Mouse (Mus musculus): ENCODE measurements around the gene Atf7. TPM values are rescaled to one million over a fixed set of nuclear protein-coding genes. Genes with fewer than 3 reads are reported as not detected.
A peak's percentile ranks its signal among the peaks of the same experiment; 100 is the strongest.

The Atf7 gene
- total RNA-seq, 1 experiment = 12.4 TPM

- Histone ChIP-seq H3K4me1 (ENCODE audit: control insufficient read depth in 2 of 2, insufficient read depth in 2 of 2, low read length in 2 of 2, poor library complexity in 1 of 2) (peaks cover 0 to 15% of the 10 kb centered on the region in 2 experiments; a peak in 3 of 4 replicates), H3K4me3 (ENCODE audit: insufficient read depth in 1 of 2, low read depth in 1 of 2, low read length in 2 of 2, poor library complexity in 1 of 2, severe bottlenecking in 1 of 2) (no peak overlapping the region), H3K27ac (ENCODE audit: insufficient read depth, low read depth, low read length, poor library complexity, severe bottlenecking) (no peak overlapping the region), H3K9me3 (ENCODE audit: control insufficient read depth, insufficient read depth, low read depth, low read length) (no peaks in the 10 kb centered on the region), H3K9ac (ENCODE audit: insufficient read depth, low read depth, low read length, poor library complexity, severe bottlenecking) (no peak overlapping the region), H3K36me3 (ENCODE audit: control insufficient read depth, insufficient read depth, low read length, poor library complexity, severe bottlenecking) (peaks cover 32% of the 10 kb centered on the region)
- TF ChIP-seq CHD2 (IDR thresholded peaks at IDR 0.05; ENCODE audit: low read depth, low read length) (no peak), ZNF384 (IDR thresholded peaks at IDR 0.05; ENCODE audit: low read depth, low read length) (peak; percentile 70), MAFK (IDR thresholded peaks at IDR 0.05; ENCODE audit: insufficient read depth, low read depth, low read length) (no peak), HCFC1 (IDR thresholded peaks at IDR 0.05; ENCODE audit: borderline replicate concordance, insufficient read depth, low read length) (no peak), ZC3H11A (IDR thresholded peaks at IDR 0.05; ENCODE audit: borderline replicate concordance, low read depth, low read length) (no peak)
- DNase-seq (ENCODE audit: low read depth, low spot score) = no peak
- in situ Hi-C loops (cut with MboI; ENCODE audit: low sequenced_read_pairs in 2 of 2, unreplicated experiment in 2 of 2) = no loop called here
These were observed 118.8 kb downstream of the Atf7 start for GRCm38 (mm10) chr15:102506464-102506830.

DNA sequence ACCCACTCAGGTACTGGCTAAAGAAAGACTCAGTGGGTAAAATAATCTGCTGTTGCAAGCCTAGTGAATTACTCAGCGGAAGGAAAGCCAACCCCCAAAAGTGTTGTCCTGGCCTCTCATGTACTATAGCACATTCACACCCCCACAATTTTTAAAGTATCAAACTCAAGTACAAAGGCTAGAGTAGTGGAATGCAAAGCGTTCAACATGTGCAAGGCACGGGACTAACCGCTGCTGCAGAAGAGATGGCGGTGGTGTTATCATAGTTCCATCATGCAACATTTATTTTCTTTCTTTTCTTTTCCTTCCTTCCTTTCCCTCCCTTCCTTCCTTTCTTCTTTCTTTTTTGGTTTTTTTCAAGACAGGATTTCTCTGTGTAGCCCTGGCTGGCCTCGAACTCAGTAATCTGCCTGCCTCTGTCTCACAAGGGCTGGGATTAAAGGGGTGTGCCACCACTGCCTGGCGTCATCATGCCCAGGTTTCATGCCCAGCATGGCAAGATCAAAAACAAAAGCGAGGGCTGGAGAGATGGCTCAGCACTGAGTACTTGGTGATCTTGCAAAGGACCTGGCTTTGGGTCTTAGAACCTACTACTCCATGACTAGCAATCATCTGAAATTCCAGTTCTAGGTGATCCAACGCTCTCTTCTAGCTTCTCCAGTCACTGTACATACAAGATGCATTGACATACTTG is 119.3 kb downstream of the Atf7 start:
- no peak for TF ChIP-seq ZNF384 (IDR thresholded peaks at IDR 0.05; ENCODE audit: low read depth, low read length)
- TF ChIP-seq CHD2 (IDR thresholded peaks at IDR 0.05; ENCODE audit: low read depth, low read length) = no peak
- no peak for TF ChIP-seq MAFK (IDR thresholded peaks at IDR 0.05; ENCODE audit: insufficient read depth, low read depth, low read length)
- no peak for TF ChIP-seq HCFC1 (IDR thresholded peaks at IDR 0.05; ENCODE audit: borderline replicate concordance, insufficient read depth, low read length)
- TF ChIP-seq ZC3H11A (IDR thresholded peaks at IDR 0.05; ENCODE audit: borderline replicate concordance, low read depth, low read length) = no peak
- no peak overlapping the region for H3K27ac ChIP-seq (ENCODE audit: insufficient read depth, low read depth, low read length, poor library complexity, severe bottlenecking)
- peaks cover 37% of the 10 kb centered on the region for H3K36me3 ChIP-seq (ENCODE audit: control insufficient read depth, insufficient read depth, low read length, poor library complexity, severe bottlenecking)
- in situ Hi-C loops (cut with MboI; ENCODE audit: low sequenced_read_pairs in 2 of 2, unreplicated experiment in 2 of 2) = no loop called here
- peaks cover 0 to 12% of the 10 kb centered on the region in 2 experiments; a peak in 3 of 4 replicates for H3K4me1 ChIP-seq (ENCODE audit: control insufficient read depth in 2 of 2, insufficient read depth in 2 of 2, low read length in 2 of 2, poor library complexity in 1 of 2)
- H3K9ac ChIP-seq (ENCODE audit: insufficient read depth, low read depth, low read length, poor library complexity, severe bottlenecking) = no peak overlapping the region
- no peak for DNase-seq (ENCODE audit: low read depth, low spot score)
- H3K9me3 ChIP-seq (ENCODE audit: control insufficient read depth, insufficient read depth, low read depth, low read length) = no peaks in the 10 kb centered on the region
- H3K4me3 ChIP-seq (ENCODE audit: insufficient read depth in 1 of 2, low read depth in 1 of 2, low read length in 2 of 2, poor library complexity in 1 of 2, severe bottlenecking in 1 of 2) = no peak overlapping the region

- Histone ChIP-seq H3K27ac (ENCODE audit: insufficient read depth, low read depth, low read length, poor library complexity, severe bottlenecking) (no peak overlapping the region), H3K9me3 (ENCODE audit: control insufficient read depth, insufficient read depth, low read depth, low read length) (no peaks in the 10 kb centered on the region), H3K9ac (ENCODE audit: insufficient read depth, low read depth, low read length, poor library complexity, severe bottlenecking) (no peak overlapping the region), H3K4me3 (ENCODE audit: insufficient read depth in 1 of 2, low read depth in 1 of 2, low read length in 2 of 2, poor library complexity in 1 of 2, severe bottlenecking in 1 of 2) (no peak overlapping the region), H3K36me3 (ENCODE audit: control insufficient read depth, insufficient read depth, low read length, poor library complexity, severe bottlenecking) (peaks cover 42% of the 10 kb centered on the region), H3K4me1 (ENCODE audit: control insufficient read depth in 2 of 2, insufficient read depth in 2 of 2, low read length in 2 of 2, poor library complexity in 1 of 2) (peaks cover 0 to 12% of the 10 kb centered on the region in 2 experiments; a peak in 3 of 4 replicates)
- DNase-seq (ENCODE audit: low read depth, low spot score) = no peak
- in situ Hi-C loops (cut with MboI; ENCODE audit: low sequenced_read_pairs in 2 of 2, unreplicated experiment in 2 of 2) = no loop called here
- TF ChIP-seq CHD2 (IDR thresholded peaks at IDR 0.05; ENCODE audit: low read depth, low read length) (no peak), HCFC1 (IDR thresholded peaks at IDR 0.05; ENCODE audit: borderline replicate concordance, insufficient read depth, low read length) (no peak), ZC3H11A (IDR thresholded peaks at IDR 0.05; ENCODE audit: borderline replicate concordance, low read depth, low read length) (no peak), ZNF384 (IDR thresholded peaks at IDR 0.05; ENCODE audit: low read depth, low read length) (no peak), MAFK (IDR thresholded peaks at IDR 0.05; ENCODE audit: insufficient read depth, low read depth, low read length) (no peak)
These were observed 120.0 kb downstream of the Atf7 start for GRCm38 (mm10) chr15:102505073-102505769.

DNA sequence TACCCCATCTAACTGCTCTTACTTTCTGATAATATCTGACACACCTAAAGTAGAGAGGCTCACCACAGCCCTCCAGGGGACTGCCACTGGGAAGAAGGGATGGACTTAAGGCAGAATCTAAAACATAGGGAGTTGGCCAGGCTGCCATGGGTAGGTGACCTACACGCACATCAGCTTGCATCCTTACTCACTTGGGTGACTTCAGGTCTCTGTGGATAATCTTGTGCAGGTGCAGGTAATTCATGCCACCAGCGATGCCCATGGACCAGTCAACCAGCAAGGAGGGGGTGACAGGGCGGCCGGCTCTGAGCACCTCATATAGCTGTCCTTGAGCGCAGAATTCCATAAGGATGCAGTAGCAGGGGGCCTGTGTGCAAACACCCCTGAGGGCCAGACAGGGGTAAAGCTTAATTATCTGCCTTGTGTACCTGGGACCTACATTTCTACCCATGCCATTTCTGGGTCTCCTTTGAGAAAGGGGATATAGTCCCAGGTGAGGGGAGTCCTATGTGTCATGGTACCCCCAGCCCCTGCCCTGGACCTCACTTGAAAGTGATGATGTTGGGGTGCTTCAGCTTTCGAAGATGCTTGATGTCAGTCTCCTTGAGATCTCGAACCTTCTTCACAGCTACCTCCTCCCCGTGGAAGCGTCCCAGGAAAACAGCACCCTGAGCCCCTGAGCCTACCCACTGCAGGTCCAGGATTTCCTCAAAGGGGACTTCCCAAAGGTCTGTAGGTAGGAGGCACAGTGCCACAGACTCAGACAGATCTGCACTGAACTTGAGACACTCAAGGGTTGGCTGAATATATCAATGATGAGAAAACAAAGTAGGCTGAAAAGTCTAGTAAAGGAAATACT is 121.1 kb downstream of the Atf7 start:
- Histone ChIP-seq H3K4me1 (ENCODE audit: control insufficient read depth in 2 of 2, insufficient read depth in 2 of 2, low read length in 2 of 2, poor library complexity in 1 of 2) (peaks cover 0 to 14% of the 10 kb centered on the region in 2 experiments; a peak in 3 of 4 replicates), H3K4me3 (ENCODE audit: insufficient read depth in 1 of 2, low read depth in 1 of 2, low read length in 2 of 2, poor library complexity in 1 of 2, severe bottlenecking in 1 of 2) (no peak overlapping the region), H3K9me3 (ENCODE audit: control insufficient read depth, insufficient read depth, low read depth, low read length) (no peaks in the 10 kb centered on the region), H3K9ac (ENCODE audit: insufficient read depth, low read depth, low read length, poor library complexity, severe bottlenecking) (no peak overlapping the region), H3K36me3 (ENCODE audit: control insufficient read depth, insufficient read depth, low read length, poor library complexity, severe bottlenecking) (peaks cover 45% of the 10 kb centered on the region), H3K27ac (ENCODE audit: insufficient read depth, low read depth, low read length, poor library complexity, severe bottlenecking) (no peak overlapping the region)
- in situ Hi-C loops (cut with MboI; ENCODE audit: low sequenced_read_pairs in 2 of 2, unreplicated experiment in 2 of 2) = no loop called here
- TF ChIP-seq ZC3H11A (IDR thresholded peaks at IDR 0.05; ENCODE audit: borderline replicate concordance, low read depth, low read length) (no peak), HCFC1 (IDR thresholded peaks at IDR 0.05; ENCODE audit: borderline replicate concordance, insufficient read depth, low read length) (no peak), CHD2 (IDR thresholded peaks at IDR 0.05; ENCODE audit: low read depth, low read length) (0 out of 2 replicates have a peak, but pooled peaks have one; percentile 20), ZNF384 (IDR thresholded peaks at IDR 0.05; ENCODE audit: low read depth, low read length) (no peak), MAFK (IDR thresholded peaks at IDR 0.05; ENCODE audit: insufficient read depth, low read depth, low read length) (no peak)
- no peak for DNase-seq (ENCODE audit: low read depth, low spot score)

Data from ES-E14 (cell line).